Mouse (Mus musculus): ENCODE measurements at regions not wholly inside any gene's neighbourhood (a gene's known extent, or its start where the extent isn't known, plus 50 kb on each side); places are given as distances from the start of the nearest gene placed in this dataset.

DNA sequence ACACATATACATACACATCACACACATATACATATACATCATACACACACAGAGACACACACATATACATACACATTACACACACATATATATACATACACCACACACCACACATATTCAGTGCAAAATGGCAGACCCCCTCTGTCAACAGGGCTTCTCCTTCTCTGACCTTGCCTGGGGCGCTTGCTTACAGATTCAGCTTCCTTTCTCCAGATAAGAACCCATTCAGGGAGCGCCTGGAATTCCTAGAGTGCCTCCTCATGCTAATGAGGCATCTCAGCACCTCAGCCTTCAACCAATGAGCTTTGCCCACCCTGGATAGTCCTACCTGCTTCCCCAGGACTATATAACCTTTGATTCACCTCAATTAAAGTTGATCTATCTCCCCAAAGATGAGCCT lies 200.3 kb downstream of the Spata18 start:
- H3K27ac ChIP-seq (ENCODE audit: insufficient read depth, low read depth, low read length) = no peak overlapping the region
- H3K4me3 ChIP-seq (ENCODE audit: insufficient read depth, low read depth, low read length) = no peak overlapping the region
- 85% methylated on average over 2 of the region's 2 CpGs for WGBS
- TF ChIP-seq CTCF (IDR thresholded peaks at IDR 0.05; ENCODE audit: insufficient read depth, low read depth, low read length) (no peak), POLR2A (IDR thresholded peaks at IDR 0.05; ENCODE audit: insufficient read depth, low read depth, low read length) (no peak)
- H3K4me1 ChIP-seq (ENCODE audit: control insufficient read depth, insufficient read depth, low read length) = peaks cover 7% of the 10 kb centered on the region

DNA sequence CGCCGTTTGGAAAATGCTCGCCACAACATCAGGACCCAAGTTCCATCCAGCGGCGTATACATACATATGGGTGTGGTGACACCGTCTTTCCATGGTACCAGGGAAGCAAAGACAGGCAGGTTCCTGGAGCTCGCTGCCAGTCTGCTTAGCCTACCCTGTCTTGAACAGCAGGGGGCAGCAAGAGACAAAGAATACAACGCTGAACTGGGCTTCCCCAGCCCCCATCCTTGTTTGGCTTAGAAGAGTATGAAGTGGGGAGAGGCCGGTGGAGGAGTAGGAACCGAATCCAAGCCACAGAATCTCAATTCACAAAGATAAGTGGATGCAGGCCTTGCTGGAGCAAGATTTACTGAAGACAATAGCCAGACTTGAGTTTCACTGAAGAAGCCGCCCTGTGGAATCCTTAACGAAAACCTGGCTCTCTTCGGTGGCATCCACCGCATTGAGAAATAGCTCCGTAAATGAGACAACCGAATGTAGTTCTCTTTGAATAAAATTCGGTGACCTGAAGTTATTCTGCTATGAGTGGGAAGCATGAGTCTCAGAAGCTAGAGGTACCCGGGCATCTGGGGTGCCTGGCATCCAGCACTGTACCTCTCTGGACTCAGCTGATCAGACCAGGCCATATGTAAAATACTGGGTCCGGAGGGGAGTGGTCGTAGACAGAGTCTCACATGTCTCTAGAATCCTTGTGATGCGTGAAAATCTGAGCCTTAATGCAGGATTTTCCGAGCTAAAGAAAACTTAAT lies 203.0 kb downstream of the Spata18 start:
- peak overlapping the region; percentile 15; the same call in 1 of the 2 replicates for H3K4me3 ChIP-seq (ENCODE audit: insufficient read depth, low read depth, low read length)
- WGBS = 20% methylated on average over 22 of the region's 22 CpGs
- TF ChIP-seq POLR2A (IDR thresholded peaks at IDR 0.05; ENCODE audit: insufficient read depth, low read depth, low read length) (no peak), CTCF (IDR thresholded peaks at IDR 0.05; ENCODE audit: insufficient read depth, low read depth, low read length) (peak; percentile 76)
- peaks cover 2% of the 10 kb centered on the region; the same call in 1 of the 2 replicates for H3K4me1 ChIP-seq (ENCODE audit: control insufficient read depth, insufficient read depth, low read length)
- 0 out of 2 replicates have a peak overlapping the region, but pooled peaks have one; percentile 8 for H3K27ac ChIP-seq (ENCODE audit: insufficient read depth, low read depth, low read length)

DNA sequence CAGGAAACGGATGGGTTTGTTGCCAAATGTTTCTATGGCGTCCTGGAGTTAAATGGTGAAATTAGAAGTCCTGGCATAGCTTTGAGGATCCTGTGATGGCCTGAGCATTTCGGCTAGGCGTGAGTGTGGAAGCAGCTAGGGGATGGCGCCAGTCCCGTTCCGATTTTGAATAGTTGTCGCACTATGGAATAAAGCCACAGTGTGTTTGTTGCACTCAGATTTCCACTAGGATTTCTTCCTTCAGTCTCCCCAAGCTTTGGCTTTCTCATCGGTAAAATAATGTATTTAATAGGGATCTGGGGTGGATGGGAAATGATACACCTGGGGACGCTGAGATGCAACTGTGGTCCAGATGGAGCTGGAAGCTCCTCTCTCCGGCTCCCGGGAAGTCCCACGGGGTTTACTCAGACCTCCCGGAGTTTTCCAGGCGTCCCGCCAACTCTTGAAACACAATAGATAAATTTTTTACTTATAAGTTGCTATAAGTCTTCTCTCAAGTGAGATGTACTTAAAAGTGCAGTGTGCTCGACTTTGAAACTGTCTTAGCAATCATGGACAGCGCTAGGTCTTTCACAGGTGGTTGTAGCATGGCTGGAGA lies 203.7 kb downstream of the Spata18 start:
- WGBS = 61% methylated on average over 18 of the region's 18 CpGs
- Histone ChIP-seq H3K27ac (ENCODE audit: insufficient read depth, low read depth, low read length) (no peak overlapping the region), H3K4me1 (ENCODE audit: control insufficient read depth, insufficient read depth, low read length) (peaks cover 2% of the 10 kb centered on the region; the same call in 1 of the 2 replicates), H3K4me3 (ENCODE audit: insufficient read depth, low read depth, low read length) (no peak overlapping the region)
- no peak for TF ChIP-seq POLR2A (IDR thresholded peaks at IDR 0.05; ENCODE audit: insufficient read depth, low read depth, low read length)
- TF ChIP-seq CTCF (IDR thresholded peaks at IDR 0.05; ENCODE audit: insufficient read depth, low read depth, low read length) = no peak

DNA sequence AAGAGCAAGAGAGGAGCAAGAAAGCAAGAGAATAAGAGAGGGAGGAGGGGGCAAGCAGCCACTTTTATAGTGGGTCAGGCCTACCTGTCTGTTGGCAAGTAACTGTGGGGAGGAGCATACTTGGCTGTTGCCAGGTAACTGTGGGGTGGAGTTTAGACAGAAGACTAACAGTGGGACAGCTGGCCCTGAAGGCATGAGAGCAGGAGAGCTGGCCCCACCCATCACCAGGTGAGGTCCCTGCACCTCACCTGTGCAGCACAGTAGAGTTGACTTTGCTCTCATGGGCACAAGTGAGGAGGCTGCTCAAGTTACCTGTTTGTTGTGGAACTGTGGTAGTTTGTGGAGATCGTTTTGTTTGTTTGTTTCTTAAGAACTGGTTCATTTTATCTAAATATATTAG lies 208.1 kb downstream of the Spata18 start:
- H3K4me1 ChIP-seq (ENCODE audit: control insufficient read depth, insufficient read depth, low read length) = no peaks in the 10 kb centered on the region; the same call in 1 of the 2 replicates
- WGBS = 94% methylated on average over 1 of the region's 1 CpGs
- H3K27ac ChIP-seq (ENCODE audit: insufficient read depth, low read depth, low read length) = no peak overlapping the region
- no peak overlapping the region for H3K4me3 ChIP-seq (ENCODE audit: insufficient read depth, low read depth, low read length)
- TF ChIP-seq CTCF (IDR thresholded peaks at IDR 0.05; ENCODE audit: insufficient read depth, low read depth, low read length) (no peak), POLR2A (IDR thresholded peaks at IDR 0.05; ENCODE audit: insufficient read depth, low read depth, low read length) (no peak)

DNA sequence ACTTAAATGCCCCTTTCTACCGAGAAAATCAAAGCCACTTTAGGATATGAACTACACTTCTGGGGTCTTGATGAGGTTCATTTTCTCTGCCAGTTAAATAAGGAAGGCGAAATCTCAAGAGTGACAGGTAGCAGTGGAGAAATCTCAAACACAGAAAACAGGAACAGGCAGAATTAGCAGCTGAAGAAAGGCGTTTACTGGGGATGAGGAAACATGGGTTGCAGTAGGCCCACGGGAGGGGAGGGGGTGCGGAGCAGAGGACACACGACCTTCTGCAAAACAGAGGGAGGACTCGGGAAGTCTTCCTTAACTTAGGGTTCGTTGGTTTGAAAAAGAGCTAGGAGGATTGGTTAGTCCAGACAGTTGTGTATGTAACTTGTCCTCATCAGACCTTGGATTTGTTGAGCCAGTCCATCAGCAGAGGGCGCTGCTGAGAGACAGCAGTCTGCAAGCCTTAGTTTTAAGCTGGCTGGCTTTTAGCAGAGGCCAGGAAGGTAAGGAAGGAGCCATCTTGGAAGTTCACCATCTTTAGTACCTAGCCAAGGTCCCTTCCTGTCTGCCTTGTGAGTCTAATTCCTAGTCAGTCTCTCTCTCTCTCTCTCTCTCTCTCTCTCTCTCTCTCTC lies 204.0 kb downstream of the Usp46 start:
- no peak overlapping the region for H3K4me3 ChIP-seq (ENCODE audit: insufficient read depth, low read depth, low read length)
- no peaks in the 10 kb centered on the region for H3K4me1 ChIP-seq (ENCODE audit: control insufficient read depth, insufficient read depth, low read length)
- WGBS = 74% methylated on average over 9 of the region's 9 CpGs
- H3K27ac ChIP-seq (ENCODE audit: insufficient read depth, low read depth, low read length) = no peak overlapping the region
- TF ChIP-seq POLR2A (IDR thresholded peaks at IDR 0.05; ENCODE audit: insufficient read depth, low read depth, low read length) = no peak
- 0 out of 2 replicates have a peak, but pooled peaks have one; percentile 18 for TF ChIP-seq CTCF (IDR thresholded peaks at IDR 0.05; ENCODE audit: insufficient read depth, low read depth, low read length)

- WGBS = 80% methylated on average over 9 of the region's 9 CpGs
- no peak overlapping the region for H3K27ac ChIP-seq (ENCODE audit: insufficient read depth, low read depth, low read length)
Measured at GRCm38 (mm10) chr5:73872641-73873421, 195.4 kb downstream of the Usp46 start.

GRCm38 (mm10) chr5:73874770-73875169 lies 193.5 kb downstream of the Usp46 start:
- Histone ChIP-seq H3K4me1 (ENCODE audit: control insufficient read depth, insufficient read depth, low read length) (no peaks in the 10 kb centered on the region), H3K4me3 (ENCODE audit: insufficient read depth, low read depth, low read length) (no peak overlapping the region), H3K27ac (ENCODE audit: insufficient read depth, low read depth, low read length) (no peak overlapping the region)
- 82% methylated on average over 1 of the region's 1 CpGs for WGBS
- TF ChIP-seq POLR2A (IDR thresholded peaks at IDR 0.05; ENCODE audit: insufficient read depth, low read depth, low read length) (no peak), CTCF (IDR thresholded peaks at IDR 0.05; ENCODE audit: insufficient read depth, low read depth, low read length) (no peak)

More at GRCm38 (mm10) chr5:73872641-73873421, 195.4 kb downstream of the Usp46 start:
- Histone ChIP-seq H3K4me3 (ENCODE audit: insufficient read depth, low read depth, low read length) (no peak overlapping the region), H3K4me1 (ENCODE audit: control insufficient read depth, insufficient read depth, low read length) (no peaks in the 10 kb centered on the region)
- TF ChIP-seq POLR2A (IDR thresholded peaks at IDR 0.05; ENCODE audit: insufficient read depth, low read depth, low read length) (no peak), CTCF (IDR thresholded peaks at IDR 0.05; ENCODE audit: insufficient read depth, low read depth, low read length) (no peak)

DNA sequence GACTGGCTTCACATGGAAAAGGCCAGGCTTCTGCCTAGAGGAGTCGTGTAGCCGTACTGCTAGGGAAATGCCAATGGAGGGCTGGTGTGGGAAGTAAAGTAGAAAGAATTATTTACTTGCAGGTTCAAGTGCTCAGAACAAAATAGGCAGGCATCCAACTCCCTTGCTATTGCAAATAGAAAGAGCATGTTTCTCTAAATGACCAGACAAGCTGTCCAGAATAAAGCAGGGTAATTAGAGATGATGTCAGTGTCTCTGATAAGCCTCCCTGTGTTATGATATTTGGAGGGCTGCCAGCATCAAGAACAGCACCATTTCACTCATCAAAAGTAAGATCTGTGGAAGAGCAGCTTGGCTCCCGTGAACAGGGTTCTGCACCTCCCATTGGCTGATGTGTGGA lies 192.4 kb downstream of the Usp46 start:
- H3K4me3 ChIP-seq (ENCODE audit: insufficient read depth, low read depth, low read length) = no peak overlapping the region
- no peak overlapping the region for H3K27ac ChIP-seq (ENCODE audit: insufficient read depth, low read depth, low read length)
- 53% methylated on average over 3 of the region's 3 CpGs for WGBS
- H3K4me1 ChIP-seq (ENCODE audit: control insufficient read depth, insufficient read depth, low read length) = no peaks in the 10 kb centered on the region
- TF ChIP-seq CTCF (IDR thresholded peaks at IDR 0.05; ENCODE audit: insufficient read depth, low read depth, low read length) (no peak), POLR2A (IDR thresholded peaks at IDR 0.05; ENCODE audit: insufficient read depth, low read depth, low read length) (no peak)

Measured in olfactory bulb, adult 2 months (tissue).